Mouse (Mus musculus): ENCODE measurements around the gene Olfr214. TPM values are rescaled to one million over a fixed set of nuclear protein-coding genes. Genes with fewer than 3 reads are reported as not detected.

Olfr214 gene
- polyA plus RNA-seq (2015; fragmentation: Nextera tagmentation; extraction: Ambion mirVana) = not detected in 2 replicates

GRCm38 (mm10) chr6:116553935-116554334 lies at the start of gene Olfr214:
Gene Olfr214, plus strand, starts transcription at chr6:116554235.

DNA sequence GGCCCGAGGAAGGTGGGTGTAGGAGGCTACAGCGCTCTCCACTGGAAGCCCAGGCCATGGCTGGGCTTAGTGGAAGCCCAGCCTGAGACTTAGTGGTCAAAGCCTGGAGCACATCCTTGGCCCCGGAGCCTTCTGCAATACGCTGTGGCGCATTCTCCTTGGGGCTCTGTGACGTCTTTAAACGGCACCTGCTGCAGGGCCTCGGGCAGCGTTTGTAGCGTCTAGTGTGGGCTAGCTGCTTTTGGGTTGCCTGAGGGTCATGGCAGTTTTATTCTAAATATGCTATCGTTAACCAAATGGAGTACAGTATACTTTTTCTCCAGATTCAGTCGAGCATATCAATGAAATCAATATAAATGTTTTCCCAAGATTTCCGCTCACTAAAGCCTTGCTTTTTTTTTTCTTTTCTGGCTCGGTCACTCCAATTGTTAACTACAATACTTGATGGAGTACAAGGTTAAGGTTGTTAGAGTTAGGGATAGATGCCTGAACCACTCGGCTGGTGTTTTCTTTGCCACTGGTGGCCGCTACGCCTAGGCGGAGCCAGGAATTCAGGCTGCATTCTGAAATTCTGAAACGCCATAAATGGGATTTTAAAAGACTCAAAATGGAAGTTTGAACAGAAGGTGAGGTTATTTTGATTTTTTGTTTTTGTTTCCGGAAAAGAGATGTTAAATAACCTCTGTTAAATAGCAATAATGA lies 47.6 kb upstream of the Olfr214 start, which contains the start of gene Olfr212:
TSS of gene Olfr212 (plus strand) at position 215 of the 702 bp plus-strand sequence.

DNA sequence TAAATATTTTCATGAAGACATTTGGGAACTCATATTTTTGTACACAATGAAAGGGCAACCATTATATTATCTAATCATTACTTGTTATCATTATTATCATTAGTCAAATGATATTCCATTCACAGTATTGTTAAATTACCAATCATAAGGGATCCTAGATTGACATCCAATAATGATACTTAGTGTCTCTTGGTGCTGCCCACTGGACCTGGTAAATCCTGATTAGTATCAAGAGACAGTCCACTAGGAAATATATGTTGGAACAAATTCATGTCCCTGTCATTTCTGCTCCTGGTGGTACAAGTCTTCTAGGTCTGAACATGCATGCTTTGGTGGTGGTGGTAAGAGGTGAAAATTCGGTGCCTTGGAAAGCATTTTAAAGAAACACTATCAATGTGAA lies 15.9 kb upstream of the Olfr214 start, which contains the start of gene Olfr213:
TSS of gene Olfr213 (plus strand) at position 301 of the 400 bp plus-strand sequence.

GRCm38 (mm10) chr6:116550841-116551240 lies 3.2 kb upstream of the Olfr214 start, which contains the start of gene Gm5580:
Gene Gm5580, plus strand, starts transcription at chr6:116551141.

DNA sequence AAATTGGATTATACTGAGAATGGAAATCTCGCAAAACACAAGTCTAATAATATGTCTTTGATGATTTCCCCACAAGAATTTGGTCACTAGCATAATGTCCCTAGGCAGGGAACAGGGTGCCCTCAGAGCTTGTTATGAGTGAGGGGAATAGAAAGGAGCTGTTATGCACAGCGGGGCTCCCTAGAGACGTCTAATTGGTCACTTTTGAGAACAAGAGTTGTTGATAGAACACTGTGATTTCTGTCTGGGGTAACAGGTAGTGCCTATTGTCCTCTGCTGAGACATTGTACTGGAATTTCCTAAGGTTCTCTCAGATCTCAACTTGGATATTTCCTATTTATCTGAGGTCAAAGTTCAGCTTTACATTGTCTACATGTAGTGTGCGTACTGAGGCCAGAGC lies 30.1 kb downstream of the Olfr214 start, which contains the start of gene Olfr215:
TSS of gene Olfr215 (minus strand) at position 101 of the 400 bp plus-strand sequence.

Other genes with a start within 250 kb of the Olfr214 start
- 38.2 and 43.9 TPM in 2 replicates for gene March8, start 216.2 kb upstream of the Olfr214 start, polyA plus RNA-seq (2015; fragmentation: Nextera tagmentation; extraction: Ambion mirVana)
- gene Alox5, start 93.1 kb upstream of the Olfr214 start, polyA plus RNA-seq (2015; fragmentation: Nextera tagmentation; extraction: Ambion mirVana) = 1.6 and 1.7 TPM in 2 replicates
- gene Olfr211, start 65.1 kb upstream of the Olfr214 start, polyA plus RNA-seq (2015; fragmentation: Nextera tagmentation; extraction: Ambion mirVana) = not detected in 2 replicates
- gene Olfr212, start 47.7 kb upstream of the Olfr214 start, polyA plus RNA-seq (2015; fragmentation: Nextera tagmentation; extraction: Ambion mirVana) = 0.17 TPM in 1 of 2 replicates, not detected in the other
- not detected in 2 replicates for gene Olfr213, start 15.8 kb upstream of the Olfr214 start, polyA plus RNA-seq (2015; fragmentation: Nextera tagmentation; extraction: Ambion mirVana)
- 0.34 and 0.35 TPM in 2 replicates for gene Gm5580, start 3.1 kb upstream of the Olfr214 start, polyA plus RNA-seq (2015; fragmentation: Nextera tagmentation; extraction: Ambion mirVana)
- not detected in 2 replicates for gene Olfr215, start 30.0 kb downstream of the Olfr214 start, polyA plus RNA-seq (2015; fragmentation: Nextera tagmentation; extraction: Ambion mirVana)
- 70.7 and 72.7 TPM in 2 replicates for gene Zfp422, start 74.8 kb downstream of the Olfr214 start, polyA plus RNA-seq (2015; fragmentation: Nextera tagmentation; extraction: Ambion mirVana)
- gene Depp1, start 96.4 kb downstream of the Olfr214 start, polyA plus RNA-seq (2015; fragmentation: Nextera tagmentation; extraction: Ambion mirVana) = 3.7 and 4.7 TPM in 2 replicates
- 43.2 and 45.0 TPM in 2 replicates for gene Rassf4, start 119.7 kb downstream of the Olfr214 start, polyA plus RNA-seq (2015; fragmentation: Nextera tagmentation; extraction: Ambion mirVana)
- 0.03 and 0.89 TPM in 2 replicates for gene Tmem72, start 162.7 kb downstream of the Olfr214 start, polyA plus RNA-seq (2015; fragmentation: Nextera tagmentation; extraction: Ambion mirVana)

All from neural tube, postnatal 0 days (tissue).